Mouse (Mus musculus) myocyte (in vitro differentiated cells): Measurements from ENCODE around the gene Olfr1423.

Experiments used
- CEBPB ChIP-seq: IDR thresholded peaks from 2 replicates; pipeline ENCODE4 v1.6.1; 2011; ENCODE audit warnings: mild to moderate bottlenecking, moderate library complexity; ENCODE audit not compliant: poor library complexity, insufficient read depth, severe bottlenecking
- E2F4 ChIP-seq: IDR thresholded peaks from one replicate; pipeline ENCODE4 v1.6.1; 2011; ENCODE audit warnings: mild to moderate bottlenecking, control low read depth, moderate library complexity; ENCODE audit not compliant: insufficient read depth
- MAX ChIP-seq: IDR thresholded peaks from one replicate; pipeline ENCODE4 v1.6.1; 2011; ENCODE audit warnings: low read depth, mild to moderate bottlenecking, control low read depth
- MYOD1 ChIP-seq, 3 experiments: IDR thresholded peaks; one replicate each; pipeline ENCODE4 v1.6.1; 2011; ENCODE audit warnings: control low read depth in 2 of 3, low read depth in 2 of 3, mild to moderate bottlenecking in 2 of 3, moderate library complexity in 1 of 3; ENCODE audit not compliant: insufficient read length in 2 of 3, control insufficient read depth in 1 of 3
- MYOG ChIP-seq, 3 experiments: IDR thresholded peaks; one replicate each; pipeline ENCODE4 v1.6.1; 2011; ENCODE audit warnings: control low read depth in 2 of 3, low read depth in 2 of 3, mild to moderate bottlenecking in 2 of 3; ENCODE audit not compliant: insufficient read length in 2 of 3, control insufficient read depth in 1 of 3, insufficient read depth in 1 of 3
- POLR2A ChIP-seq: IDR thresholded peaks from one replicate; pipeline ENCODE4 v1.6.1; 2011; ENCODE audit warnings: low read depth, mild to moderate bottlenecking, control low read depth, moderate library complexity; ENCODE audit not compliant: insufficient read length
- POLR2AphosphoS2 ChIP-seq: IDR thresholded peaks from one replicate; pipeline ENCODE4 v1.6.1; 2011; ENCODE audit warnings: low read depth, control low read depth; ENCODE audit not compliant: insufficient read length
- REST ChIP-seq: IDR thresholded peaks from one replicate; pipeline ENCODE4 v1.6.1; 2011; ENCODE audit warnings: mild to moderate bottlenecking, control low read depth, moderate library complexity; ENCODE audit not compliant: insufficient read depth, insufficient read length
- SRF ChIP-seq: IDR thresholded peaks from one replicate; pipeline ENCODE4 v1.6.1; 2011; ENCODE audit warnings: low read depth; ENCODE audit not compliant: control insufficient read depth, insufficient read length
- TCF12 ChIP-seq: IDR thresholded peaks from one replicate; pipeline ENCODE4 v1.6.1; 2011; ENCODE audit warnings: mild to moderate bottlenecking, control low read depth; ENCODE audit not compliant: poor library complexity, insufficient read depth, severe bottlenecking
- TCF3 ChIP-seq: IDR thresholded peaks from one replicate; pipeline ENCODE4 v1.6.1; 2011; ENCODE audit warnings: low read depth, control low read depth; ENCODE audit not compliant: insufficient read length
- USF1 ChIP-seq: IDR thresholded peaks from one replicate; pipeline ENCODE4 v1.6.1; 2011; ENCODE audit warnings: low read depth, mild to moderate bottlenecking, control low read depth, moderate library complexity

DNA sequence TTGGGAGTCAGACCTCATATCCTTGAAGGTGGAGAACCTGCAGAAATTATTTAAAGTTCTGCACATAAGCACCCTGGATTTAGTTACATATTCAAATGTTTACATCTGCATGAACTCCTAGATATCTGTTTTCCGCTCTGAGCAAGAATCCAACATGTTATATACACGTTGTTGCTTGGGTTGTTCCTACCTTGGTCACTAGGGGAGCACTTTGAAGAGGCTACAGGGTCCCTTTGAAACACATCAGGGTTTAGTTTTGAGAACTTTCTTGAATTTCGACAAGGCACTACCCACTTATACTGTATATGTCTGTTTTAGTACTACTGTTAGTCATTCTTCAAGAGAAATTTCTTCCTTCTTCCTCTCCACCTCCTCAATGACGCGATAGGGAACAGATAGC is 2.0 kb upstream of the Olfr1423 start:
- TF ChIP-seq MAX (no peak), POLR2A (no peak), CEBPB (no peak), E2F4 (no peak), MYOD1 (IDR thresholded peaks at IDR 0.05; ENCODE audit: control insufficient read depth in 1 of 3, insufficient read length in 2 of 3, low read depth in 2 of 3) (no peak), TCF12 (no peak), USF1 (no peak), TCF3 (no peak), MYOG (IDR thresholded peaks at IDR 0.05; ENCODE audit: control insufficient read depth in 1 of 3, insufficient read depth in 1 of 3, insufficient read length in 2 of 3, low read depth in 2 of 3) (no peak), POLR2AphosphoS2 (no peak), REST (no peak), SRF (no peak)
